Mouse (Mus musculus): ENCODE results near the gene Acss2.
A peak's percentile ranks its signal among the peaks of the same experiment; 100 is the strongest.

DNA sequence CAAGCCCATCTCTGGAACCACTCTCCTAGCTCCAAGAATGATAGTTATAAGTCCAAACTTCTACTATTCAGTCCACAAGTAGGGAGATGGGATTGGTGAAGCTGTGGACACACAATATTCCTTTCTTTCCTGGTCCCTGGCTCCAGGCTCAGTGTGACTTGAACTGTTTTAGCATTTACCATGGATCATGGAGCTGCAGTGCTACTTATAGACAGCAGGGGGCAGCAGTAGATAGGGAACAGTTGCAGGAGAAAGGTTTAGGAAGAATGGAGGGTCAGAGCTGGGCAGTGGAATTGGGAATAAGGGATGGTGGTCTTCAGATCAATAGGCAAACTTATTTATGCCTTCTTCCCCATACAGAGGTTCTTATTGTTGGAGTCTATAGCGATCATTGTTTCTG lies 1.8 kb upstream of the Acss2 start:
- TF ChIP-seq CTCF (IDR thresholded peaks at IDR 0.05; ENCODE audit: borderline replicate concordance, insufficient read depth, low read length) (peak; percentile 41; the same call in 1 of the 2 replicates), POLR2A (IDR thresholded peaks at IDR 0.05; ENCODE audit: low read depth, low read length) (no peak)

Data from embryonic fibroblast, embryonic 13.5 days (primary cell).